Mouse (Mus musculus): ENCODE results near the gene Heatr4. TPM values are rescaled to one million over a fixed set of nuclear protein-coding genes. Genes with fewer than 3 reads are reported as not detected.

The Heatr4 gene
- total and polyA plus RNA-seq, 3 experiments = 0.03 TPM; not detected in 2

DNA sequence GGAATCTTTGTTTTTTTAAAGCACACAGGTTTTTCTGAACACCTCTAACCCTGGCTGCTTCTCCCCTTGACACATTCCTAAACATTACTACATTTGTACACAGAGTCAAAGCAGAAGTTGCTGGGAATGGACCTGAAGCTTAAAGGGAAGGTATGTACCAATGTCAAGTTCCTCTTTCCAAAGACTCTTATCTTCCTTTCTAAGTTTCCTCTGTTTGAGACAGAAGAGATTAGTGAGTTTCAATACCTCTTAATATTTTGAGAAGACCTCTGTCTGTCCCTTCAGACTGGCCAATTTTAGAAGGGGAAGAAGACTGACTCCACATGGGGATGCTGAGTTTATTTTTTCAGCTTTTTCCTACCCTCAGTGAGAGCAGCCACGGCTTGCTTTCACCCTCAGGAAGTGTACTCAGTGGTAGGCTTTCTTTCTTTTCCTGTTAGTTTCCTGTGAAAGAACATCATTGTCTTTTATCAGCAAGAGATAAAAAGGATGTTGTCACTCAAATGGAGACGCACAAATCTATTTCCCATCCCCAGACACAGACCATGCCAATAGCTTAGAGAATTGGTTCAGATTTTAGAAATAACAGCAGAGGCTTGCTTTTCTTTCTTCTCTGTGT is 55.4 kb downstream of the Heatr4 start:
- no peaks in the 10 kb centered on the region for H3K9me3 ChIP-seq (replicated peaks; ENCODE audit: insufficient read depth, low read length)
- H3K79me2 ChIP-seq (ENCODE audit: control insufficient read depth, insufficient read depth, low read length, poor library complexity) = no peaks in the 10 kb centered on the region
- TF ChIP-seq RAD21 (IDR thresholded peaks at IDR 0.05; ENCODE audit: low read depth, low read length) = no peak
- no peak for TF ChIP-seq TAL1 (IDR thresholded peaks at IDR 0.05; ENCODE audit: low read length)
- TF ChIP-seq E2F4 (IDR thresholded peaks at IDR 0.05; ENCODE audit: borderline replicate concordance, low read depth, low read length) = no peak
- no peak for TF ChIP-seq NRF1 (IDR thresholded peaks at IDR 0.05; ENCODE audit: insufficient read depth, low read depth, low read length, poor library complexity, severe bottlenecking)
- TF ChIP-seq MXI1 (IDR thresholded peaks at IDR 0.05; ENCODE audit: low read depth, low read length) = no peak
- peak; percentile 67 for TF ChIP-seq ETS1 (IDR thresholded peaks at IDR 0.05; ENCODE audit: low read depth, low read length)
- no peak for TF ChIP-seq SMC3 (IDR thresholded peaks at IDR 0.05; ENCODE audit: low read depth, low read length)
- TF ChIP-seq MYC (IDR thresholded peaks at IDR 0.05; ENCODE audit: low read depth, low read length) = 0 out of 2 replicates have a peak, but pooled peaks have one; percentile 26
- no peak for TF ChIP-seq POLR2A (IDR thresholded peaks at IDR 0.05; ENCODE audit: control insufficient read depth in 1 of 2, insufficient read depth in 1 of 2, low read depth in 1 of 2, low read length in 2 of 2, poor library complexity in 1 of 2)
- TF ChIP-seq SIN3A (IDR thresholded peaks at IDR 0.05; ENCODE audit: low read length) = peak; percentile 60
- no peak for TF ChIP-seq CHD1 (IDR thresholded peaks at IDR 0.05; ENCODE audit: low read depth, low read length)
- no peak for TF ChIP-seq USF2 (IDR thresholded peaks at IDR 0.05; ENCODE audit: borderline replicate concordance in 1 of 2, insufficient read depth in 1 of 2, low read depth in 1 of 2, low read length in 2 of 2)
- no peak for TF ChIP-seq MYB (IDR thresholded peaks at IDR 0.05; ENCODE audit: low read depth, low read length)
- no peak for TF ChIP-seq ZMIZ1 (IDR thresholded peaks at IDR 0.05; ENCODE audit: low read depth, low read length)
- no peak for TF ChIP-seq UBTF (IDR thresholded peaks at IDR 0.05; ENCODE audit: borderline replicate concordance, insufficient read depth, low read depth, low read length)
- TF ChIP-seq ZKSCAN1 (IDR thresholded peaks at IDR 0.05; ENCODE audit: low read depth, low read length) = no peak
- peak; percentile 15; the same call in 1 of the 2 replicates for TF ChIP-seq MAFK (IDR thresholded peaks at IDR 0.05; ENCODE audit: borderline replicate concordance, low read depth, low read length)
- no peak for TF ChIP-seq POLR2AphosphoS2 (IDR thresholded peaks at IDR 0.05; ENCODE audit: low read length)
- TF ChIP-seq ELF1 (IDR thresholded peaks at IDR 0.05; ENCODE audit: low read depth, low read length) = 0 out of 2 replicates have a peak, but pooled peaks have one; percentile 14
- TF ChIP-seq CHD2 (IDR thresholded peaks at IDR 0.05; ENCODE audit: low read length) = no peak
- no peak for TF ChIP-seq ZC3H11A (IDR thresholded peaks at IDR 0.05; ENCODE audit: low read depth, low read length)
- no peak for TF ChIP-seq BHLHE40 (IDR thresholded peaks at IDR 0.05; ENCODE audit: borderline replicate concordance, low read depth, low read length)
- no peak for TF ChIP-seq USF1 (IDR thresholded peaks at IDR 0.05; ENCODE audit: low read depth, low read length)
- TF ChIP-seq GATA1 (IDR thresholded peaks at IDR 0.05; ENCODE audit: low read depth, low read length) = peak; percentile 91
- TF ChIP-seq MAZ (IDR thresholded peaks at IDR 0.05; ENCODE audit: low read depth, low read length) = no peak
- peak; percentile 49 to 89 for TF ChIP-seq EP300 (IDR thresholded peaks at IDR 0.05; ENCODE audit: low read depth in 1 of 2, low read length in 2 of 2)
- TF ChIP-seq TCF12 (IDR thresholded peaks at IDR 0.05; ENCODE audit: low read depth, low read length) = 0 out of 2 replicates have a peak, but pooled peaks have one; percentile 44
- TF ChIP-seq HCFC1 (IDR thresholded peaks at IDR 0.05; ENCODE audit: low read depth, low read length) = no peak
- no peak for TF ChIP-seq MAX (IDR thresholded peaks at IDR 0.05; ENCODE audit: low read length)
- peak; percentile 73 for TF ChIP-seq RCOR1 (IDR thresholded peaks at IDR 0.05; ENCODE audit: low read depth, low read length)
- no peak for TF ChIP-seq TBP (IDR thresholded peaks at IDR 0.05; ENCODE audit: low read depth, low read length)
- H3K27ac ChIP-seq (ENCODE audit: control insufficient read depth, low read depth, low read length) = peak overlapping the region; percentile 68
- H3K4me1 ChIP-seq (ENCODE audit: control insufficient read depth in 1 of 2, insufficient read depth in 2 of 2, low read length in 2 of 2) = peaks cover 14 to 19% of the 10 kb centered on the region in 2 experiments
- peaks cover 0 to 22% of the 10 kb centered on the region in 2 experiments; a peak in 2 of 4 replicates for H3K36me3 ChIP-seq (ENCODE audit: control insufficient read depth in 1 of 2, insufficient read depth in 2 of 2, low read length in 2 of 2)
- peak; percentile 69 for DNase-seq (ENCODE audit: low read depth, low spot score)
- no peak overlapping the region for H3K9ac ChIP-seq (ENCODE audit: control insufficient read depth, low read depth, low read length, poor library complexity, severe bottlenecking)
- no peak overlapping the region for H3K4me3 ChIP-seq (ENCODE audit: control insufficient read depth in 1 of 2, insufficient read depth in 1 of 2, low read depth in 2 of 2, low read length in 2 of 2)
- no peaks in the 10 kb centered on the region for H3K27me3 ChIP-seq (ENCODE audit: control insufficient read depth in 1 of 2, insufficient read depth in 2 of 2, low read length in 2 of 2)

All from MEL (cell line).